In the genomic region with DNA sequence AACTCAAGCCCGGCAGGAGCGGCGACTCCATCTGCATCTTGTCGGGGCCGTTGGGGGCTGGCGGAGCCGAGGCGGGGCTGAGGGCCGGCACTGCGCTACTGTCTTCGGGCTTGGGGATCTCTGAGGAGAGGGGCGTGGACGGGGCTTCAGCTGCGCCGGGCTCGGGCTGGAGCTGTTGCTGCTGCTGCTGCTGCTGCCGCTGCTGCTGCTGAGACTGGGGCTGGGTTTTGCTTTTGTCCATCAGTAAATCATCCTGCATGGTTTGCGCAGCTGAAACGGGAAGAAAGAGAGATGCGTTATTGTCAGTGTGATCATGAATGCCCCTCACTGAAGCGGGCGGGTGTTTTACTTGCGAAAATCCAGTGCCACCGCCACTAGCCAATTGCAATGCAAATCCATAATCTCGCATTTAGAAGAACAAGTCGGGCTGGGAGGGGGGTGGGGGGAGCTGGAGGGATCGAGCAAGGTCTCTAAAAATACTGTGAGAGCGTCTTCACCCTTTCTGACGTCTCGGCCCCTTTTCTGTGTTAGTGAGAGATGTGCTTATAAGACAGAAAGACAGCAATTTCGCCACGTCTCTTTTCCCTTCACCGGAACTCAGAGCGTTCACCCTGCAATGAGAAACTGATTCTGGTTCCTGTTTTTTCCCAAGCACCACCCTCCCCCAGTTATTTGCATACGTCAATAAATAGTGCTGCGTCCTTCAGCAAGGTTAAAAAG, we compare ENCODE assay signal across 8 mouse cellular contexts. TPM values are rescaled to one million over a fixed set of nuclear protein-coding genes. Genes with fewer than 3 reads are reported as not detected.
DNase-seq lines count a peak whose midpoint lies in the region; ATAC-seq and TF ChIP-seq lines count a peak whose summit lies in the region.

No protein-coding gene starts in this region.

- TF ChIP-seq CTCF in G1E (IDR thresholded peaks at IDR 0.05; ENCODE audit: low read depth, low read length): no peak
- TF ChIP-seq CTCF in cerebellum, adult 2 months (IDR thresholded peaks at IDR 0.05; ENCODE audit: borderline replicate concordance, insufficient read depth, low read depth, low read length): no peak

- WGBS in cerebellum, adult 2 months: 1% methylated on average over 36 of the region's 36 CpGs
- WGBS in hindbrain, embryonic 12.5 days: under 1% methylated on average over 36 of the region's 36 CpGs

- peak; percentile 71 for DNase-seq in G1E (ENCODE audit: low spot score)
- DNase-seq in cerebellum, adult 2 months: peak; percentile 76 to 78
- DNase-seq in frontal cortex, adult 2 months (ENCODE audit: extremely low spot score in 1 of 2, low spot score in 1 of 2): peak; percentile 55 to 82
- peak; percentile 64 to 65 for DNase-seq in layer of hippocampus, postnatal 36 days
- peak; percentile 42 for DNase-seq in lung, postnatal 14 days
- peak; percentile 71 for DNase-seq in retina, embryonic 14.5 days (ENCODE audit: low spot score)
- DNase-seq in urinary bladder, postnatal 14 days (ENCODE audit: low spot score): peak; percentile 40

- H3K36me3 ChIP-seq in G1E (replicated peaks): no peaks in the 10 kb centered on the region
- H3K36me3 ChIP-seq in hindbrain, embryonic 12.5 days: no peaks in the 10 kb centered on the region

- no peaks in the 10 kb centered on the region for H3K9me3 ChIP-seq in G1E (replicated peaks)
- H3K9me3 ChIP-seq in hindbrain, embryonic 12.5 days (replicated peaks): no peaks in the 10 kb centered on the region

- H3K9ac ChIP-seq in hindbrain, embryonic 12.5 days: peak overlapping the region; percentile 78

- TF ChIP-seq POLR2A in cerebellum, adult 2 months (IDR thresholded peaks at IDR 0.05; ENCODE audit: borderline replicate concordance, insufficient read depth, low read length): peak; percentile 53; the same call in 1 of the 2 replicates

- peaks cover 57% of the 10 kb centered on the region for H3K4me1 ChIP-seq in G1E (ENCODE audit: insufficient read depth, low read depth, low read length)
- peaks cover 4% of the 10 kb centered on the region; the same call in 1 of the 2 replicates for H3K4me1 ChIP-seq in cerebellum, adult 2 months (ENCODE audit: control insufficient read depth, insufficient read depth, low read length)
- H3K4me1 ChIP-seq in hindbrain, embryonic 12.5 days: peaks cover 21% of the 10 kb centered on the region

- peak overlapping the region; percentile 86 for H3K4me3 ChIP-seq in G1E (ENCODE audit: low read depth, low read length)
- H3K4me3 ChIP-seq in cerebellum, adult 2 months (replicated peaks; ENCODE audit: insufficient read depth, low read depth, low read length): peak overlapping the region; percentile 95
- H3K4me3 ChIP-seq in hindbrain, embryonic 12.5 days: peak overlapping the region; percentile 60

- H3K27ac ChIP-seq in cerebellum, adult 2 months (ENCODE audit: insufficient read depth, low read length): peak overlapping the region; percentile 99
- H3K27ac ChIP-seq in hindbrain, embryonic 12.5 days: peak overlapping the region; percentile 85

- peak overlapping the region; percentile 92 for H3K4me2 ChIP-seq in hindbrain, embryonic 12.5 days (replicated peaks)

- ATAC-seq in G1E (ENCODE audit: extremely low read depth, insufficient number of reproducible peaks, low FRiP score, poor library complexity, severe bottlenecking): peak; percentile 54
- ATAC-seq in hindbrain, embryonic 12.5 days (ENCODE audit: low FRiP score): peak; percentile 83

- H3K27me3 ChIP-seq in G1E (ENCODE audit: insufficient read depth, low read length): peaks cover 8% of the 10 kb centered on the region
- no peaks in the 10 kb centered on the region for H3K27me3 ChIP-seq in cerebellum, adult 2 months (ENCODE audit: control insufficient read depth, insufficient read depth, low read length)
- H3K27me3 ChIP-seq in hindbrain, embryonic 12.5 days: peaks cover 23% of the 10 kb centered on the region

RNA-seq across cellular contexts. Expression of a gene that starts 32.5 kb away (rescaled TPM):
- total RNA-seq in G1E (2014; fragmentation: Nextera tagmentation) (131 and 133 TPM in 2 replicates), G1E (2017) (125 and 129 TPM in 2 replicates)
- 64.5 and 92.4 TPM in 2 replicates for polyA plus RNA-seq in G1E (2012)
- 67.2 and 67.7 TPM in 2 replicates for polyA plus RNA-seq in cerebellum, adult 2 months (2012; rRNA removed)
- polyA plus RNA-seq in frontal cortex, adult 2 months (2012; rRNA removed): 67.7 and 70.6 TPM in 2 replicates
- 151 and 154 TPM in 2 replicates for polyA plus RNA-seq in hindbrain, embryonic 12.5 days (2016; fragmentation: Nextera tagmentation; extraction: Ambion mirVana)
- 10 to 100 TPM; 84.4 to 87.6 TPM for total RNA-seq in layer of hippocampus, postnatal 36 days (2021)

RNA-seq across cellular contexts. Expression of a gene that starts 33.5 kb away (rescaled TPM):
- total RNA-seq in G1E (2014; fragmentation: Nextera tagmentation) (3.9 and 5.2 TPM in 2 replicates), G1E (2017) (2.0 and 2.4 TPM in 2 replicates)
- polyA plus RNA-seq in G1E (2012): 2.0 and 2.9 TPM in 2 replicates
- polyA plus RNA-seq in cerebellum, adult 2 months (2012; rRNA removed): 41.5 and 41.6 TPM in 2 replicates
- 35.2 and 39.6 TPM in 2 replicates for polyA plus RNA-seq in frontal cortex, adult 2 months (2012; rRNA removed)
- polyA plus RNA-seq in hindbrain, embryonic 12.5 days (2016; fragmentation: Nextera tagmentation; extraction: Ambion mirVana): 6.2 and 7.0 TPM in 2 replicates
- total RNA-seq in layer of hippocampus, postnatal 36 days (2021): 10 to 100 TPM; 73.2 to 80.7 TPM

Comparison
In these comparisons a context has a peak if more than half of its experiments do, and no peak if none do; other contexts are left out.
1. Peak in every context shown above with its lines: DNase-seq, ATAC-seq, H3K4me3 ChIP-seq and H3K27ac ChIP-seq.